Mouse (Mus musculus): ENCODE data around the gene Zfp628. TPM values are rescaled to one million over a fixed set of nuclear protein-coding genes. Genes with fewer than 3 reads are reported as not detected.
A peak's percentile ranks its signal among the peaks of the same experiment; 100 is the strongest.

Gene Zfp628
- total RNA-seq (2014; rRNA removed; ENCODE audit: low replicate concordance) (8.9 and 13.1 TPM in 2 replicates), polyA plus RNA-seq (2015; fragmentation: Nextera tagmentation; extraction: Ambion mirVana) (1.7 and 1.9 TPM in 2 replicates)

GRCm38 (mm10) chr7:4915007-4915665 is at the start of gene Zfp628:
Gene Zfp628, plus strand, starts transcription at chr7:4915217.
- peak within 1 kb of the TSS; percentile 79 for H3K9ac ChIP-seq (replicated peaks; ENCODE audit: low read depth, low read length)
- peaks cover 27% of the 10 kb centered on the region for H3K36me3 ChIP-seq (replicated peaks; ENCODE audit: control insufficient read depth, insufficient read depth, low read length)
- peak within 1 kb of the TSS; percentile 96 for H3K27ac ChIP-seq (ENCODE audit: low read depth)
- DNase-seq (ENCODE audit: low spot score): peak; percentile 93
- peak within 1 kb of the TSS; percentile 86 for H3K4me2 ChIP-seq (ENCODE audit: low read depth, low read length)
- no peaks in the 10 kb centered on the region for H3K9me3 ChIP-seq (replicated peaks; ENCODE audit: control insufficient read depth, low read length)
- WGBS: under 1% methylated on average over 52 of the region's 56 CpGs
- TF ChIP-seq EP300 (IDR thresholded peaks at IDR 0.05; ENCODE audit: low read depth) (0 out of 2 replicates have a peak, but pooled peaks have one; percentile 63), CTCF (IDR thresholded peaks at IDR 0.05; ENCODE audit: low read depth) (no peak)
- peak; percentile 89 for ATAC-seq (ENCODE audit: insufficient read depth, low read depth)
- H3K27me3 ChIP-seq (ENCODE audit: control insufficient read depth, insufficient read depth, low read length): no peaks in the 10 kb centered on the region
- peak within 1 kb of the TSS; percentile 90 for H3K4me3 ChIP-seq (ENCODE audit: low read depth, low read length)
- H3K4me1 ChIP-seq (ENCODE audit: control insufficient read depth, insufficient read depth): peaks cover 10% of the 10 kb centered on the region

GRCm38 (mm10) chr7:4865579-4866493 is 49.2 kb upstream of the Zfp628 start:
- DNase-seq (ENCODE audit: low spot score) (peak; percentile 98), ATAC-seq (ENCODE audit: insufficient read depth, low read depth) (peak; percentile 100)
- Histone ChIP-seq H3K27me3 (ENCODE audit: control insufficient read depth, insufficient read depth, low read length) (no peaks in the 10 kb centered on the region), H3K36me3 (replicated peaks; ENCODE audit: control insufficient read depth, insufficient read depth, low read length) (no peaks in the 10 kb centered on the region), H3K9ac (replicated peaks; ENCODE audit: low read depth, low read length) (peak overlapping the region; percentile 63), H3K27ac (ENCODE audit: low read depth) (peak overlapping the region; percentile 86), H3K9me3 (replicated peaks; ENCODE audit: control insufficient read depth, low read length) (no peaks in the 10 kb centered on the region), H3K4me1 (ENCODE audit: control insufficient read depth, insufficient read depth) (peaks cover 20% of the 10 kb centered on the region), H3K4me3 (ENCODE audit: low read depth, low read length) (peak overlapping the region; percentile 58), H3K4me2 (ENCODE audit: low read depth, low read length) (peak overlapping the region; percentile 71)
- WGBS: 3% methylated on average over 40 of the region's 40 CpGs
- TF ChIP-seq EP300 (IDR thresholded peaks at IDR 0.05; ENCODE audit: low read depth) (no peak), CTCF (IDR thresholded peaks at IDR 0.05; ENCODE audit: low read depth) (no peak)

GRCm38 (mm10) chr7:4866631-4867180 is 48.3 kb upstream of the Zfp628 start:
- H3K27me3 ChIP-seq (ENCODE audit: control insufficient read depth, insufficient read depth, low read length): no peaks in the 10 kb centered on the region
- H3K4me3 ChIP-seq (ENCODE audit: low read depth, low read length): peak overlapping the region; percentile 58
- H3K9ac ChIP-seq (replicated peaks; ENCODE audit: low read depth, low read length): peak overlapping the region; percentile 63
- H3K9me3 ChIP-seq (replicated peaks; ENCODE audit: control insufficient read depth, low read length): no peaks in the 10 kb centered on the region
- no peaks in the 10 kb centered on the region for H3K36me3 ChIP-seq (replicated peaks; ENCODE audit: control insufficient read depth, insufficient read depth, low read length)
- peak overlapping the region; percentile 71 for H3K4me2 ChIP-seq (ENCODE audit: low read depth, low read length)
- peak overlapping the region; percentile 86 for H3K27ac ChIP-seq (ENCODE audit: low read depth)
- H3K4me1 ChIP-seq (ENCODE audit: control insufficient read depth, insufficient read depth): peaks cover 20% of the 10 kb centered on the region
- 46% methylated on average over 10 of the region's 10 CpGs for WGBS
- DNase-seq (ENCODE audit: low spot score) (peak; percentile 14), ATAC-seq (ENCODE audit: insufficient read depth, low read depth) (no peak)
- TF ChIP-seq EP300 (IDR thresholded peaks at IDR 0.05; ENCODE audit: low read depth) (no peak), CTCF (IDR thresholded peaks at IDR 0.05; ENCODE audit: low read depth) (no peak)

- Histone ChIP-seq H3K9me3 (replicated peaks; ENCODE audit: control insufficient read depth, low read length) (no peaks in the 10 kb centered on the region), H3K9ac (replicated peaks; ENCODE audit: low read depth, low read length) (no peak within 1 kb of the TSS), H3K4me2 (ENCODE audit: low read depth, low read length) (no peak within 1 kb of the TSS), H3K4me3 (ENCODE audit: low read depth, low read length) (no peak within 1 kb of the TSS), H3K36me3 (replicated peaks; ENCODE audit: control insufficient read depth, insufficient read depth, low read length) (no peaks in the 10 kb centered on the region), H3K27ac (ENCODE audit: low read depth) (no peak within 1 kb of the TSS), H3K27me3 (ENCODE audit: control insufficient read depth, insufficient read depth, low read length) (no peaks in the 10 kb centered on the region), H3K4me1 (ENCODE audit: control insufficient read depth, insufficient read depth) (peaks cover 16% of the 10 kb centered on the region)
- TF ChIP-seq EP300 (IDR thresholded peaks at IDR 0.05; ENCODE audit: low read depth) (no peak), CTCF (IDR thresholded peaks at IDR 0.05; ENCODE audit: low read depth) (no peak)
- WGBS: 48% methylated on average over 6 of the region's 6 CpGs
- ATAC-seq (ENCODE audit: insufficient read depth, low read depth) (no peak), DNase-seq (ENCODE audit: low spot score) (no peak)
These were observed 44.9 kb upstream of the Zfp628 start, which contains the start of gene Isoc2b for GRCm38 (mm10) chr7:4870133-4870532. Gene Isoc2b, minus strand, starts transcription at chr7:4870258.

- peak within 1 kb of the TSS; percentile 71 for H3K27ac ChIP-seq (ENCODE audit: low read depth)
- peak within 1 kb of the TSS; percentile 69 for H3K4me2 ChIP-seq (ENCODE audit: low read depth, low read length)
- H3K9me3 ChIP-seq (replicated peaks; ENCODE audit: control insufficient read depth, low read length): no peaks in the 10 kb centered on the region
- under 1% methylated on average over 22 of the region's 22 CpGs for WGBS
- TF ChIP-seq EP300 (IDR thresholded peaks at IDR 0.05; ENCODE audit: low read depth): peak; percentile 88
- TF ChIP-seq CTCF (IDR thresholded peaks at IDR 0.05; ENCODE audit: low read depth): no peak
- DNase-seq (ENCODE audit: low spot score) (peak; percentile 98), ATAC-seq (ENCODE audit: insufficient read depth, low read depth) (peak; percentile 100)
- H3K27me3 ChIP-seq (ENCODE audit: control insufficient read depth, insufficient read depth, low read length): no peaks in the 10 kb centered on the region
- H3K9ac ChIP-seq (replicated peaks; ENCODE audit: low read depth, low read length): peak within 1 kb of the TSS; percentile 57
- H3K36me3 ChIP-seq (replicated peaks; ENCODE audit: control insufficient read depth, insufficient read depth, low read length): no peaks in the 10 kb centered on the region
- H3K4me3 ChIP-seq (ENCODE audit: low read depth, low read length): peak within 1 kb of the TSS; percentile 54
- peaks cover 12% of the 10 kb centered on the region; the same call in 1 of the 2 replicates for H3K4me1 ChIP-seq (ENCODE audit: control insufficient read depth, insufficient read depth)
These were observed 38.2 kb upstream of the Zfp628 start, which contains the start of gene Isoc2a for GRCm38 (mm10) chr7:4876753-4877221. Gene Isoc2a, plus strand, starts transcription at chr7:4877153.

Data from heart, postnatal 0 days (tissue).